Mouse (Mus musculus): ENCODE data around the gene Rrp1. TPM values are rescaled to one million over a fixed set of nuclear protein-coding genes. Genes with fewer than 3 reads are reported as not detected.

Gene Rrp1
- polyA plus RNA-seq, 1 experiment = 62.0 TPM

GRCm38 (mm10) chr10:78413152-78413520 is 293 bp upstream of the Rrp1 start:
- peaks cover 20% of the 10 kb centered on the region for H3K36me3 ChIP-seq (ENCODE audit: control insufficient read depth, insufficient read depth, low read length)
- 41% methylated on average over 7 of the region's 7 CpGs for WGBS
- no peak for TF ChIP-seq POLR2A (IDR thresholded peaks at IDR 0.05; ENCODE audit: low read depth, low read length)
- TF ChIP-seq CTCF (IDR thresholded peaks at IDR 0.05; ENCODE audit: extremely low read depth, insufficient read depth, insufficient read length, insufficient replicate concordance) = no peak
- H3K27me3 ChIP-seq (ENCODE audit: control insufficient read depth, insufficient read depth, low read length) = no peaks in the 10 kb centered on the region
- peak overlapping the region; percentile 81; the same call in 1 of the 2 replicates for H3K4me3 ChIP-seq (ENCODE audit: extremely low read depth, insufficient read depth, insufficient read length)
- no peak overlapping the region for H3K27ac ChIP-seq (ENCODE audit: insufficient read depth, low read length)
- DNase-seq (ENCODE audit: low read depth in 1 of 2, low spot score in 2 of 2) = no peak
- peaks cover 2% of the 10 kb centered on the region; the same call in 1 of the 2 replicates for H3K4me1 ChIP-seq (ENCODE audit: control insufficient read depth, insufficient read depth, insufficient read length)

DNA sequence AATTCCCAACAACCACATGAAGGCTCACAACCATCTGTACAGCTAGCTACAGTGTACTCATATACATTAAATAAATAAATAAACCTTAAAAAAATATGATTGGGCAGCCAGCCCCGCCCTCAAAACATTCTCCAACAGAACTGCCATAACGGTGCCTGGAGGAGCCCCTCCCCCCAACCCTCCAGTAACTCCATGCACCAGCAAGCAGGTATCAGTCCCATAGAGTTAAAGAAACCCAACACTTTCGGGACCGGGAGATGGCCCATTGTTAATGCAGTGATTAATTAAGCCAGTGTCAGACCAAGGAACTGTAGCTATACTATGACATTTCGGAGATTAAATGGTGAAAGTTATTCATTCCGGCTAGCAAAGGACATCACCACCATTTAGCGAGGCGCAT is 992 bp downstream of the Rrp1 start:
- Histone ChIP-seq H3K4me3 (ENCODE audit: extremely low read depth, insufficient read depth, insufficient read length) (peak overlapping the region; percentile 81), H3K27ac (ENCODE audit: insufficient read depth, low read length) (no peak overlapping the region), H3K4me1 (ENCODE audit: control insufficient read depth, insufficient read depth, insufficient read length) (peaks cover 2% of the 10 kb centered on the region; the same call in 1 of the 2 replicates), H3K36me3 (ENCODE audit: control insufficient read depth, insufficient read depth, low read length) (peaks cover 26% of the 10 kb centered on the region), H3K27me3 (ENCODE audit: control insufficient read depth, insufficient read depth, low read length) (no peaks in the 10 kb centered on the region)
- TF ChIP-seq POLR2A (IDR thresholded peaks at IDR 0.05; ENCODE audit: low read depth, low read length) = no peak
- no peak for TF ChIP-seq CTCF (IDR thresholded peaks at IDR 0.05; ENCODE audit: extremely low read depth, insufficient read depth, insufficient read length, insufficient replicate concordance)
- 13% methylated on average over 8 of the region's 8 CpGs for WGBS
- no peak for DNase-seq (ENCODE audit: low read depth in 1 of 2, low spot score in 2 of 2)

GRCm38 (mm10) chr10:78409035-78409788 is 3.6 kb downstream of the Rrp1 start:
- no peak for DNase-seq (ENCODE audit: low read depth in 1 of 2, low spot score in 2 of 2)
- TF ChIP-seq POLR2A (IDR thresholded peaks at IDR 0.05; ENCODE audit: low read depth, low read length) (no peak), CTCF (IDR thresholded peaks at IDR 0.05; ENCODE audit: extremely low read depth, insufficient read depth, insufficient read length, insufficient replicate concordance) (no peak)
- peaks cover 45% of the 10 kb centered on the region for H3K36me3 ChIP-seq (ENCODE audit: control insufficient read depth, insufficient read depth, low read length)
- no peak overlapping the region for H3K4me3 ChIP-seq (ENCODE audit: extremely low read depth, insufficient read depth, insufficient read length)
- no peaks in the 10 kb centered on the region for H3K27me3 ChIP-seq (ENCODE audit: control insufficient read depth, insufficient read depth, low read length)
- H3K27ac ChIP-seq (ENCODE audit: insufficient read depth, low read length) = no peak overlapping the region
- WGBS = 91% methylated on average over 9 of the region's 9 CpGs
- H3K4me1 ChIP-seq (ENCODE audit: control insufficient read depth, insufficient read depth, insufficient read length) = peaks cover 2% of the 10 kb centered on the region; the same call in 1 of the 2 replicates

DNA sequence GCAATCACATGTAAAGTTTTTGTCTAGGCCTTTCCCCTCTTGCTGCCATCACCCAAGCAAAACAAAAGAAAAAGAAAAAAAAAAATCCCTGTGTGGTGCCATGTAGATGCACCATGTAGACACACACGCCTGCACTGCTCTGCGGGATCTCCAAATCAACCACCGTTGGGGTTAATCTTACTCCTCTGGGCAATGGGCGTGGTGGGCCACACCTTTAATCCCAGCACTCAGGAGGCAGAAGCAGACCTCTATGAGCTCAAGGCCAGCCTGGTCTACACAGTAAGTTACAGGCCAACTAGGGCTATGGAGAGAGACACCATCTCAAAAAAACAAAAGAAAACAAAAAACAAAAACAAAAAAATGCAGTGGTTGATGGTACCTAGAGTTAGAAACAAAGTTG is 5.7 kb downstream of the Rrp1 start:
- WGBS = 77% methylated on average over 4 of the region's 4 CpGs
- no peak for TF ChIP-seq CTCF (IDR thresholded peaks at IDR 0.05; ENCODE audit: extremely low read depth, insufficient read depth, insufficient read length, insufficient replicate concordance)
- TF ChIP-seq POLR2A (IDR thresholded peaks at IDR 0.05; ENCODE audit: low read depth, low read length) = no peak
- no peak for DNase-seq (ENCODE audit: low read depth in 1 of 2, low spot score in 2 of 2)
- Histone ChIP-seq H3K4me3 (ENCODE audit: extremely low read depth, insufficient read depth, insufficient read length) (no peak overlapping the region), H3K27me3 (ENCODE audit: control insufficient read depth, insufficient read depth, low read length) (no peaks in the 10 kb centered on the region), H3K27ac (ENCODE audit: insufficient read depth, low read length) (no peak overlapping the region), H3K4me1 (ENCODE audit: control insufficient read depth, insufficient read depth, insufficient read length) (peaks cover 2% of the 10 kb centered on the region; the same call in 1 of the 2 replicates), H3K36me3 (ENCODE audit: control insufficient read depth, insufficient read depth, low read length) (peaks cover 63% of the 10 kb centered on the region)

GRCm38 (mm10) chr10:78406152-78406551 is 6.7 kb downstream of the Rrp1 start:
- WGBS = 41% methylated on average over 6 of the region's 6 CpGs
- TF ChIP-seq POLR2A (IDR thresholded peaks at IDR 0.05; ENCODE audit: low read depth, low read length) (no peak), CTCF (IDR thresholded peaks at IDR 0.05; ENCODE audit: extremely low read depth, insufficient read depth, insufficient read length, insufficient replicate concordance) (no peak)
- Histone ChIP-seq H3K4me1 (ENCODE audit: control insufficient read depth, insufficient read depth, insufficient read length) (peaks cover under 1% of the 10 kb centered on the region; the same call in 1 of the 2 replicates), H3K27ac (ENCODE audit: insufficient read depth, low read length) (no peak overlapping the region), H3K4me3 (ENCODE audit: extremely low read depth, insufficient read depth, insufficient read length) (no peak overlapping the region), H3K36me3 (ENCODE audit: control insufficient read depth, insufficient read depth, low read length) (peaks cover 71% of the 10 kb centered on the region), H3K27me3 (ENCODE audit: control insufficient read depth, insufficient read depth, low read length) (no peaks in the 10 kb centered on the region)
- DNase-seq (ENCODE audit: low read depth in 1 of 2, low spot score in 2 of 2) = no peak

- Histone ChIP-seq H3K36me3 (ENCODE audit: control insufficient read depth, insufficient read depth, low read length) (peaks cover 57% of the 10 kb centered on the region), H3K4me3 (ENCODE audit: extremely low read depth, insufficient read depth, insufficient read length) (no peak overlapping the region), H3K4me1 (ENCODE audit: control insufficient read depth, insufficient read depth, insufficient read length) (peaks cover 5% of the 10 kb centered on the region; the same call in 1 of the 2 replicates), H3K27ac (ENCODE audit: insufficient read depth, low read length) (no peak overlapping the region), H3K27me3 (ENCODE audit: control insufficient read depth, insufficient read depth, low read length) (no peaks in the 10 kb centered on the region)
- TF ChIP-seq CTCF (IDR thresholded peaks at IDR 0.05; ENCODE audit: extremely low read depth, insufficient read depth, insufficient read length, insufficient replicate concordance) (no peak), POLR2A (IDR thresholded peaks at IDR 0.05; ENCODE audit: low read depth, low read length) (no peak)
- DNase-seq (ENCODE audit: low read depth in 1 of 2, low spot score in 2 of 2) = no peak
- 84% methylated on average over 14 of the region's 14 CpGs for WGBS
Measured at GRCm38 (mm10) chr10:78402301-78402922, 10.4 kb downstream of the Rrp1 start.

Measured in spleen, adult 2 months (tissue).